Mouse (Mus musculus): ENCODE data around the gene Cntnap5a.
"Not testable (repeated sequence)": the region's sequence is repeated elsewhere in the genome, so short reads cannot be mapped to it uniquely, and the experiment has no call there.

Gene Cntnap5a

GRCm38 (mm10) chr1:116044083-116044482 is 359.5 kb downstream of the Cntnap5a start:
- ATAC-seq (ENCODE audit: low TSS enrichment): no peak

- no peak for ATAC-seq (ENCODE audit: low TSS enrichment)
Measured at GRCm38 (mm10) chr1:116107010-116107723, 422.6 kb downstream of the Cntnap5a start.

- ATAC-seq (ENCODE audit: low TSS enrichment): no peak
Measured at GRCm38 (mm10) chr1:116107724-116108058, 423.1 kb downstream of the Cntnap5a start.

GRCm38 (mm10) chr1:116108381-116108780 is 423.8 kb downstream of the Cntnap5a start:
- ATAC-seq (ENCODE audit: low TSS enrichment): no peak

GRCm38 (mm10) chr1:116125767-116126166 is 441.2 kb downstream of the Cntnap5a start:
- ATAC-seq (ENCODE audit: low TSS enrichment): no peak

GRCm38 (mm10) chr1:116127085-116127484 is 442.5 kb downstream of the Cntnap5a start:
- peak; percentile 59; the same call in 1 of the 2 replicates for ATAC-seq (ENCODE audit: low TSS enrichment)

GRCm38 (mm10) chr1:116128450-116129246 is 444.1 kb downstream of the Cntnap5a start:
- no peak for ATAC-seq (ENCODE audit: low TSS enrichment)

GRCm38 (mm10) chr1:116132471-116132870 is 447.9 kb downstream of the Cntnap5a start:
- no peak for ATAC-seq (ENCODE audit: low TSS enrichment)

GRCm38 (mm10) chr1:116149764-116150369 is 465.3 kb downstream of the Cntnap5a start:
- ATAC-seq (ENCODE audit: low TSS enrichment): no peak

- ATAC-seq (ENCODE audit: low TSS enrichment): no peak
Measured at GRCm38 (mm10) chr1:116184471-116184870, 499.9 kb downstream of the Cntnap5a start.

GRCm38 (mm10) chr1:116188142-116188541 is 503.6 kb downstream of the Cntnap5a start:
- ATAC-seq (ENCODE audit: low TSS enrichment): not testable (repeated sequence)

GRCm38 (mm10) chr1:116192299-116192698 is 507.7 kb downstream of the Cntnap5a start:
- peak; percentile 95 for ATAC-seq (ENCODE audit: low TSS enrichment)

- no peak for ATAC-seq (ENCODE audit: low TSS enrichment)
Measured at GRCm38 (mm10) chr1:116216883-116217282, 532.3 kb downstream of the Cntnap5a start.

- no peak for ATAC-seq (ENCODE audit: low TSS enrichment)
Measured at GRCm38 (mm10) chr1:116240538-116240937, 556.0 kb downstream of the Cntnap5a start.

- peak; percentile 96 for ATAC-seq (ENCODE audit: low TSS enrichment)
Measured at GRCm38 (mm10) chr1:116243856-116244255, 559.3 kb downstream of the Cntnap5a start.

GRCm38 (mm10) chr1:116281144-116281543 is 596.6 kb downstream of the Cntnap5a start:
- ATAC-seq (ENCODE audit: low TSS enrichment): no peak

GRCm38 (mm10) chr1:116283968-116284367 is 599.4 kb downstream of the Cntnap5a start:
- ATAC-seq (ENCODE audit: low TSS enrichment): no peak

GRCm38 (mm10) chr1:116306555-116306954 is 622.0 kb downstream of the Cntnap5a start:
- peak; percentile 59 for ATAC-seq (ENCODE audit: low TSS enrichment)

- ATAC-seq (ENCODE audit: low TSS enrichment): no peak
Measured at GRCm38 (mm10) chr1:116311512-116311911, 627.0 kb downstream of the Cntnap5a start.

GRCm38 (mm10) chr1:116313269-116313668 is 628.7 kb downstream of the Cntnap5a start:
- no peak for ATAC-seq (ENCODE audit: low TSS enrichment)

- no peak for ATAC-seq (ENCODE audit: low TSS enrichment)
Measured at GRCm38 (mm10) chr1:116324505-116324904, 639.9 kb downstream of the Cntnap5a start.

GRCm38 (mm10) chr1:116353669-116354068 is 669.1 kb downstream of the Cntnap5a start:
- peak; percentile 92 for ATAC-seq (ENCODE audit: low TSS enrichment)

GRCm38 (mm10) chr1:116365606-116366005 is 681.0 kb downstream of the Cntnap5a start:
- no peak for ATAC-seq (ENCODE audit: low TSS enrichment)

Data from frontal cortex, adult (tissue).